Mouse (Mus musculus): ENCODE measurements around the gene Tmem258.

The Tmem258 gene

GRCm38 (mm10) chr19:10203146-10203847 is 517 bp upstream of the Tmem258 start:
- TF ChIP-seq GATA4 (IDR thresholded peaks at IDR 0.05; ENCODE audit: insufficient replicate concordance, low read length), result no peak

- TF ChIP-seq GATA4 (IDR thresholded peaks at IDR 0.05; ENCODE audit: insufficient replicate concordance, low read length), result no peak
These were observed 795 bp downstream of the Tmem258 start for GRCm38 (mm10) chr19:10204616-10205001.

GRCm38 (mm10) chr19:10205051-10205450 is 1.2 kb downstream of the Tmem258 start:
- no peak for TF ChIP-seq GATA4 (IDR thresholded peaks at IDR 0.05; ENCODE audit: insufficient replicate concordance, low read length)

GRCm38 (mm10) chr19:10208851-10209250 is 5.0 kb downstream of the Tmem258 start:
- TF ChIP-seq GATA4 (IDR thresholded peaks at IDR 0.05; ENCODE audit: insufficient replicate concordance, low read length), result no peak

- TF ChIP-seq GATA4 (IDR thresholded peaks at IDR 0.05; ENCODE audit: insufficient replicate concordance, low read length), result no peak
These were observed 7.1 kb downstream of the Tmem258 start for GRCm38 (mm10) chr19:10210885-10211284.

- no peak for TF ChIP-seq GATA4 (IDR thresholded peaks at IDR 0.05; ENCODE audit: insufficient replicate concordance, low read length)
These were observed 10.1 kb downstream of the Tmem258 start for GRCm38 (mm10) chr19:10213796-10214471.

- no peak for TF ChIP-seq GATA4 (IDR thresholded peaks at IDR 0.05; ENCODE audit: insufficient replicate concordance, low read length)
These were observed 12.3 kb downstream of the Tmem258 start for GRCm38 (mm10) chr19:10216101-10216500.

GRCm38 (mm10) chr19:10219108-10219507 is 15.3 kb downstream of the Tmem258 start:
- TF ChIP-seq GATA4 (IDR thresholded peaks at IDR 0.05; ENCODE audit: insufficient replicate concordance, low read length), result no peak

- no peak for TF ChIP-seq GATA4 (IDR thresholded peaks at IDR 0.05; ENCODE audit: insufficient replicate concordance, low read length)
These were observed 15.8 kb downstream of the Tmem258 start for GRCm38 (mm10) chr19:10219593-10219992.

GRCm38 (mm10) chr19:10221585-10221984 is 17.8 kb downstream of the Tmem258 start:
- no peak for TF ChIP-seq GATA4 (IDR thresholded peaks at IDR 0.05; ENCODE audit: insufficient replicate concordance, low read length)

GRCm38 (mm10) chr19:10222656-10223055 is 18.8 kb downstream of the Tmem258 start:
- TF ChIP-seq GATA4 (IDR thresholded peaks at IDR 0.05; ENCODE audit: insufficient replicate concordance, low read length), result no peak

GRCm38 (mm10) chr19:10223561-10223960 is 19.7 kb downstream of the Tmem258 start:
- no peak for TF ChIP-seq GATA4 (IDR thresholded peaks at IDR 0.05; ENCODE audit: insufficient replicate concordance, low read length)

GRCm38 (mm10) chr19:10224637-10225453 is 21.0 kb downstream of the Tmem258 start:
- TF ChIP-seq GATA4 (IDR thresholded peaks at IDR 0.05; ENCODE audit: insufficient replicate concordance, low read length), result no peak

GRCm38 (mm10) chr19:10225767-10226166 is 22.0 kb downstream of the Tmem258 start:
- TF ChIP-seq GATA4 (IDR thresholded peaks at IDR 0.05; ENCODE audit: insufficient replicate concordance, low read length), result no peak

- TF ChIP-seq GATA4 (IDR thresholded peaks at IDR 0.05; ENCODE audit: insufficient replicate concordance, low read length), result no peak
These were observed 27.2 kb downstream of the Tmem258 start for GRCm38 (mm10) chr19:10231016-10231415.

GRCm38 (mm10) chr19:10231871-10232270 is 28.1 kb downstream of the Tmem258 start:
- no peak for TF ChIP-seq GATA4 (IDR thresholded peaks at IDR 0.05; ENCODE audit: insufficient replicate concordance, low read length)
